Mouse (Mus musculus): Measurements from ENCODE around the gene Tcta. TPM values are rescaled to one million over a fixed set of nuclear protein-coding genes. Genes with fewer than 3 reads are reported as not detected.
"Not testable (repeated sequence)": the region's sequence is repeated elsewhere in the genome, so short reads cannot be mapped to it uniquely, and the experiment has no call there.

The Tcta gene
- polyA plus RNA-seq, 1 experiment from 2014 or later = 11.5 TPM

DNA sequence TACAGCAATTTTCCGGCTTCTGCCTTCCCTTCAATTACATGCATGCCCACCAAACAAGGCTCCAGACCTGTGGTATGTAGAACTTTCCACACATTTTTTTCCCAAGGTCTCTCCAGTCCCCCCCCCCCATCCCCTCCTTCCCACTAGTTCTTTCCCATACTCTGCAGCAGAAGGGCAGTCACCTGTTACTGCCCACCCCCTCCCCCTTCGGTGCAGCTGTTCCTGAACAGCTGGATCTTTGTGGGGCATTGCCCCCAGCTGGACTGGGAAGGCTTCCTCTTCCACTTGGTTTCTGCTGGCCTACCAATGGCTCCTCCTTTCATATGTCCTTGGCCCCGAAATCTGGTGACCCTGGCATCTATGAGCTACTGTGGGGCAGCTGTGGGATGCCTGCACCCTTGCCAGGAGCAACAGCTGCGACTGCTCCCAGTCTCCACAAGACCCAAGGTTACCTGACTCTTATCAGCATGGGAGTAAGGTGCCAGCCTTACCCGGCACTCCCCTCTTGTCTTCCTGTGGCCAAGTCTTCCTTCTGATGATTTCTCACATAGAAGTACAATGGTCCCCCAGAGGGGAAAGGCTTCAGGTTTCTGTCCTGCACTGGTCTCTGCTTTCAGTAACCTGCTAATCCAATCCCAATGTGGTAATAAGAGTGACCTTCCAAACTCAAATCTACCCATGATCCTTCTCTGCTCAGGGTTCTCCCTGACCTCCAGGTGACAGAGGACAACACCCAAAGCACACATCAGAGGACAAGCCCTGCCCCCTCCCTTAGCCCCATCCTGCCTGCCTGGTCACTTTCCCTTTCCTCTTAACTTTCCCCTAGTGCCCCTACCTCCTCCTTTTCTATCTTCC lies 31.3 kb downstream of the Tcta start:
- Histone ChIP-seq H3K36me3 (no peaks in the 10 kb centered on the region), H3K27me3 (ENCODE audit: low read depth, poor library complexity, severe bottlenecking) (no peaks in the 10 kb centered on the region), H3K9me3 (replicated peaks) (no peaks in the 10 kb centered on the region), H3K27ac (no peak overlapping the region), H3K4me1 (peaks cover 18% of the 10 kb centered on the region; the same call in 1 of the 2 replicates), H3K4me3 (no peak overlapping the region)
- WGBS = 78% methylated on average over 5 of the region's 5 CpGs
- no peak for DNase-seq (ENCODE audit: low spot score)

DNA sequence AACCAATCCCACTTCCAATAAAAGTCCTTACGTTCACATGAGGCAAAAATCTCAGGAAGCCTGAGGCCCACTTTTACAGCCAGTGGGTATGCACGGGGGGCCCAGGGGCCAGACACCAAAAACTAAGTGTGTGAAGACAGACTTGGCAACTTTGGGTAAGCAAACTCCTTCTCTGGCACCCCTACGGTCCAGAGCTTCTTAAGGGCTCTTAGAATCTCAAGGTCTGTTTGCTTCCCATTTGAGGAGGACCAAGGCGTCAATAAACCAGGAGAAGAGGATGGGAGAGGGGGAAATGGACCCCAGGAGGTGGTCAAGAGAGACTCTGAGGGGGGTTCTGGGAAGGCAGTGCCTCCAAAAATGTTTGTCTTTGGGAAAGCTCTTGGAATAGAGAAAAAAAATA lies 32.5 kb downstream of the Tcta start:
- H3K9me3 ChIP-seq (replicated peaks) = no peaks in the 10 kb centered on the region
- H3K27me3 ChIP-seq (ENCODE audit: low read depth, poor library complexity, severe bottlenecking) = no peaks in the 10 kb centered on the region
- no peak for DNase-seq (ENCODE audit: low spot score)
- WGBS = 82% methylated on average over 4 of the region's 4 CpGs
- peaks cover 18% of the 10 kb centered on the region; the same call in 1 of the 2 replicates for H3K4me1 ChIP-seq
- H3K27ac ChIP-seq = no peak overlapping the region
- H3K4me3 ChIP-seq = no peak overlapping the region
- no peaks in the 10 kb centered on the region for H3K36me3 ChIP-seq

DNA sequence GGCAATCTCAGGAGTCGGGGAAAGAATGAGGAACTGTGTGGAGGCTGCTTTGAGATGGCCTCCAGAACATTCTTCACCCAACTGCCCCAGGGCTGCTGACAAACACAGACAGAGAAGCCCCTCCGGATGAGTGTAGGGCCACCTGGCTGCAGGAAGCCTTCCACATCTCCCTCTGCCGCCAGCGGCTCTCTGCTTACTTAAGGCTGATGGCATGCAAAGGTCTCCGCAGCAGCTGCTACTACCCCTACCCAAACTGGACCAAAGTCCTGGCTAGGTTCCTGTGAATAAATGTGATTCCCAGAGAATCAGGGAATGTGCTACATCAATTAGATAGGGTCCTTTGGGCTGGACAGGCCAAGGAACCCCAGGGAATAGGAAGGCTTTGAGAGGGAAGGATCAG lies 33.3 kb downstream of the Tcta start:
- H3K36me3 ChIP-seq = no peaks in the 10 kb centered on the region
- peak overlapping the region; percentile 3; the same call in 1 of the 2 replicates for H3K27ac ChIP-seq
- no peaks in the 10 kb centered on the region for H3K9me3 ChIP-seq (replicated peaks)
- H3K27me3 ChIP-seq (ENCODE audit: low read depth, poor library complexity, severe bottlenecking) = no peaks in the 10 kb centered on the region
- H3K4me1 ChIP-seq = peaks cover 18% of the 10 kb centered on the region; the same call in 1 of the 2 replicates
- H3K4me3 ChIP-seq = no peak overlapping the region
- no peak for DNase-seq (ENCODE audit: low spot score)
- WGBS = 64% methylated on average over 5 of the region's 5 CpGs

DNA sequence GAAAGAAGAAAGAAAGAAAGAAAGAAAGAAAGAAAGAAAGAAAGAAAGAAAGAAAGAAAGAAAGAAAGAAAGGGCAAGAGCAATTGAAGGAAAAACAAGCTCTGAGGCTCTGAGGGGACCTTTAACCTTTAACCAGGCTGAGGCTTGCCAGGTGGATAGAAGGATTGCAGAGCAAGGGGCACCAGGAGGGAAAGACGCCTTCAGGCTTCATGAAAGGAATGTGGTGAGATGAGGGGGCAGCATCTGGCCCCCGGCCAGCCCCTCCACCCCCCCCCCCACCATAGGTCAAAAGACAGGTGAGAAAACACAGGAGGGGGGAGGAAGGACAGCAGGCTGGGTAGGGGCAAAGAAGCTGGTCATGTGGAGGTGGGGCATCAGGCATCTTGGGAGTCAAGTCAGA lies 34.0 kb downstream of the Tcta start:
- Histone ChIP-seq H3K4me3 (no peak overlapping the region), H3K27ac (no peak overlapping the region), H3K4me1 (peaks cover 18% of the 10 kb centered on the region; the same call in 1 of the 2 replicates), H3K36me3 (no peaks in the 10 kb centered on the region), H3K27me3 (ENCODE audit: low read depth, poor library complexity, severe bottlenecking) (no peaks in the 10 kb centered on the region), H3K9me3 (replicated peaks) (no peaks in the 10 kb centered on the region)
- WGBS = 30% methylated on average over 2 of the region's 2 CpGs
- peak; percentile 37 for DNase-seq (ENCODE audit: low spot score)

DNA sequence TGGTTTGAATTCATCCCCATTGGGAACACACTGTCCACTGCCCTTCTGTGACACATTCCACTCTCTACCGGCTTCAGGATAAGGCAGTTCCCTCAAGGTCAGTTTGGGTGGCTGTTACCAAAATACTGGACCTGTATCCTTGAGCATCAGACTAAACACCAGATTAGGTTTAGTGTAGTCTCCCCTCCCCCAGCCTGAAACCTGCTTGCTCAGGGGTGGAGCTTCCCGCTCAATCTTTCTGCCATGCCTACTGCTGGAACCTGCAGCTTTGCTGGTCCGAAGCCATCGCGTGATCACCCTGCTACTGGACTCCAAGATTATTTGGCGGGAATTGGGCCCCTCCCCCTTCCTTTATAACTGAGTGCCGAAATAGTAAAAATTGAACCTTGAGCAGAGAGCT lies 37.3 kb downstream of the Tcta start:
- not testable (repeated sequence) for H3K27ac ChIP-seq; DNase-seq (ENCODE audit: low spot score); H3K36me3 ChIP-seq; H3K27me3 ChIP-seq (ENCODE audit: low read depth, poor library complexity, severe bottlenecking); H3K9me3 ChIP-seq (replicated peaks); H3K4me3 ChIP-seq
- H3K4me1 ChIP-seq = peaks cover 32% of the 10 kb centered on the region
- WGBS = 86% methylated on average over 7 of the region's 7 CpGs

DNA sequence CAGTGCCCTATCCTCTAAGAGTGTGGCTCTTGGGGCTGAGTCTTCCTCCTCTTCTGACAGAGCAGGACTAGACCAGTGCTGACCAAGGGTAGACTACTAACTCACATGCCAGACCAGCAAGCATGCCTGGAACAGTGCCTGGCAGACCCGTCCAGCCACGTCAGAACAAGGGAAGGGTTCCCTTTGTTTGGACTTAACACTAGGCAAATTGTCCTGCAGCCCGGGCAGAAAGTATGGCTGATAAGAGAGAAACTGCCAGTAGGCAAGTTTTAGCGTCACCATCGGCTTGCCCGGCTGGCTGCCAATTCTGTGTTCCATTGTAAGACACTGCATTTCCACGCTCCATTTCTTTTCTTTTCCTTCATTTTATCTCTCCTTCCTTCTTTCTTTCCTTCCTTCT lies 38.3 kb downstream of the Tcta start:
- 94% methylated on average over 7 of the region's 7 CpGs for WGBS
- no peak overlapping the region for H3K27ac ChIP-seq
- H3K9me3 ChIP-seq (replicated peaks) = no peaks in the 10 kb centered on the region
- H3K27me3 ChIP-seq (ENCODE audit: low read depth, poor library complexity, severe bottlenecking) = no peaks in the 10 kb centered on the region
- DNase-seq (ENCODE audit: low spot score) = no peak
- H3K4me1 ChIP-seq = peaks cover 36% of the 10 kb centered on the region
- H3K36me3 ChIP-seq = no peaks in the 10 kb centered on the region
- H3K4me3 ChIP-seq = no peak overlapping the region

DNA sequence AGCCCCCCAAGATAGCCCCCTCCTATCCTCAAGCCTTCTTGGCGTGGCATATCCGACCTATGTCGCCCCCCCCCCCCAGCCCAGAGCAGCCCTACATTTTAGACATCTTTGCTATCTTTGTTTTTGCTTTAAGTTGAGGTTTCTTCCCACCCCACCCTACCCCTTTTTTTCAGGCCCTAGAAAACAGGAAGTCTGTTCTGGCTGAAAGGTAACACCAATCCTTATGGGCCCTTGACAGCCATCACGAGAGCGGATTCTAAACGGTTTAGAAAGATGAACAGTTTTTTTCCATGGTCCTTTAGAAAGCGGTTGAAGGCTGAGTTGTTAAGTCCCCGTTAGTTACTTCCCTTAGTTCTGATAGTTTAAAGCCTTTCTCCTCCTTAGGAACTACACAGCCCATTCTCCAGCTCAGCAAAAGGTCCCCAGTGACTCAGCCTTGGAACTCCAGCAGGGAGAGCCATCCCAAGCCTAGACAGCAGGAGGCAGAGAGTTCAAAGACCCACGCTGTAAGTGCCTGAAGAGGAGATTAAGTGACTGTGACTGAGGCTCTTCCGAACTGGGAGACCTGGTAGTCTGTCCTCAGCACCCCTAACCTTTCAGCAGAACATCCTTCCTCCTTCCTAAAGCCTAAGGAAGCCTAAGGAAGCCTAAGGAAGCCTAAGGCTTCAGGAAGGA lies 39.6 kb downstream of the Tcta start:
- 67% methylated on average over 10 of the region's 10 CpGs for WGBS

DNA sequence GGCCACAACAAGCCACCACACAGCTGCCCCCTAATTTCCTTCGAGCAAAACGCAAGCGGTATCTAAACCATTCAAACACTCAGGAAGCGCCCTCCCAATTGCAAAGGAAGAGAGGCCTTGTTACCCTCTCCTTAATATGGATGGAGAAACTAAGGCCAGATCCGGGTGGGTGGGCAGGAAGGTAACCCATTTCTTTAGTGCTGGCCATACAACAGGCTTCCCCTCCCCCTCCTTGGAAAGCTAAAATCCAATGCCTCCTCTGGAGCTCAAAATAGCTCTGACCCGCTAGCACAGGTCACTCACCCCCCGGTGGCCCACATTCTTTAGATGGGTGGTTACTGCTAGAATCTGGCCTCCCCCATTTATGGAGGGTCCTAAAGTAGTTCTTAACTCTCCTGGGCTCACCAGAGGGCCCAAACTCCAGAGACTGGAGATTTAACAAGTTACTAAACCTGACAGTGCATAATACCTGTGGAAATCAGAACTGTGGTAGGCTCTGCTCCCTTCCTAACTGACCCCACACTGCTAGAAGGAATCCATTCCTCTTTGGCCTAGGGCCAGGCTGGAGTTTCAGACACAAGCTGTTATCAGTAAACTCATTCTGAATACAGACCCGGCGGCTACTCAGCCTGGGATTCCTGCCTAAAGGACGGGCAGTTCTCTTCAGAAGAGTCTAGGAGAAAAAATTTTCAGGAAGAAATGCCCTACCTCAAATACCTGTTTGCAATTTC lies 41.6 kb downstream of the Tcta start:
- Histone ChIP-seq H3K27ac (peak overlapping the region; percentile 94), H3K4me1 (peaks cover 42% of the 10 kb centered on the region), H3K4me3 (peak overlapping the region; percentile 97), H3K27me3 (ENCODE audit: low read depth, poor library complexity, severe bottlenecking) (no peaks in the 10 kb centered on the region), H3K9me3 (replicated peaks) (no peaks in the 10 kb centered on the region), H3K36me3 (0 out of 2 replicates have a peak, but pooled peaks cover 4% of the 10 kb centered on the region)
- no peak for DNase-seq (ENCODE audit: low spot score)
- 14% methylated on average over 10 of the region's 10 CpGs for WGBS

More for the DNA sequence above, 39.6 kb downstream of the Tcta start:
- no peak overlapping the region for H3K4me3 ChIP-seq
- peaks cover 40% of the 10 kb centered on the region for H3K4me1 ChIP-seq
- no peaks in the 10 kb centered on the region for H3K9me3 ChIP-seq (replicated peaks)
- H3K36me3 ChIP-seq = no peaks in the 10 kb centered on the region
- H3K27ac ChIP-seq = no peak overlapping the region; the same call in 1 of the 2 replicates
- H3K27me3 ChIP-seq (ENCODE audit: low read depth, poor library complexity, severe bottlenecking) = no peaks in the 10 kb centered on the region
- DNase-seq (ENCODE audit: low spot score) = no peak

DNA sequence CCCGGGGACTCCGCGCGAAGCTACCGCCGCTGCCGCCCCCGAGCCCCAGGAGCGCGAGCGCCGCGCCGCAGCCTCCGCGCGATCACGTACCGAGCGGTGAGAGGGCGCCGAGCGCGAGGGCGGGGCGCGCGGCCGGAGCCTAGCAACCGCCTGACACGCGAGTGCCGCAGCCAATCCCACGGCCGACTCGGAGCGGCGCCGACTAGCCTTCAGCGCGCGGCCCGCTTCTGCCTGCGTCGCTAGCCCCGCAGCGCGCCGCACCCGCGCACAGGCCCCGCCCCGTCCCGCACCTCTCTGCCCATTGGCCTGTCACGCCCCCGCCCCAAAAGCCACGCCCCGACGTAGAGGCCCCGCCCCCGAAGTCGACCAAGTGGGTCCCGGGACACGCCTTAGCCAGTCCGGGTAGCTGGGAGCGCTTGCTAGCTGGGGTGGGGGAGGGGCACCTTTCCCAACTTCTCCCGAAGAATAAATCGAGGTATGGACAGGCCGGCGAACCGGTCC lies 42.2 kb downstream of the Tcta start, which contains the start of gene Dag1:
TSS of gene Dag1 (minus strand) at position 269 of the 501 bp plus-strand sequence.
- Histone ChIP-seq H3K27me3 (ENCODE audit: low read depth, poor library complexity, severe bottlenecking) (no peaks in the 10 kb centered on the region), H3K27ac (peak within 1 kb of the TSS; percentile 94), H3K4me1 (peaks cover 42% of the 10 kb centered on the region), H3K9me3 (replicated peaks) (no peaks in the 10 kb centered on the region), H3K36me3 (0 out of 2 replicates have a peak, but pooled peaks cover 4% of the 10 kb centered on the region), H3K4me3 (peak within 1 kb of the TSS; percentile 97)
- DNase-seq (ENCODE audit: low spot score) = peak; percentile 99
- WGBS = under 1% methylated on average over 61 of the region's 71 CpGs

DNA sequence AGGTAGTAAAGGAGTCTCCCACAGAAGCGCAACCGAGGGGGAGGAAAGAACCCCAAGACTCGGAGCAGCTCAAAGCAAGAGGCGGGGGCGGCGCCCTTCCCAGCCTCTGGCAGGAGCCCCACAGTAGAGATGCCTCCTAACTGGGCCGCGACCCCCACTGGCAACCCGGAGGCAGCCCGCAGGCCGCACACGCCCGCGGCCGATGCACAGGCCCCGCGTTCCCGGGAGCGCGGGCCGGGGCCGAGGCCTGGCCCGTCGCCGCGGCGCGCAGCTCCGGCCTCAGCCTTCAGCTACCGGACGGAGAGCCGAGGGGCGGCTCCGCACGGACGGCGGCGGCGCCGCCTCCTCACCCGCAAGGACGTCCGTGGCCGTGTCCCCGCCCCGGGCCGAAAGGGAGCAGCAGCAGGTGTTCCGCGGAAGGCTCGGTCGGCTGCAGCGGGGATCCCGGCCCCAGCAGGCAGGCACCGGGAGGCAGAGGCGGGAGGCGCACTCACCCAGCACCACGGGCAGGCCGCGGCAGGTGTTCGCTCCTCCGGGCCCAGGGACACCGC lies 42.8 kb downstream of the Tcta start:
- Histone ChIP-seq H3K4me3 (peak overlapping the region; percentile 97), H3K4me1 (peaks cover 42% of the 10 kb centered on the region), H3K27me3 (ENCODE audit: low read depth, poor library complexity, severe bottlenecking) (no peaks in the 10 kb centered on the region), H3K36me3 (0 out of 2 replicates have a peak, but pooled peaks cover 4% of the 10 kb centered on the region), H3K9me3 (replicated peaks) (no peaks in the 10 kb centered on the region), H3K27ac (peak overlapping the region; percentile 94)
- WGBS = under 1% methylated on average over 61 of the region's 62 CpGs
- DNase-seq (ENCODE audit: low spot score) = no peak

DNA sequence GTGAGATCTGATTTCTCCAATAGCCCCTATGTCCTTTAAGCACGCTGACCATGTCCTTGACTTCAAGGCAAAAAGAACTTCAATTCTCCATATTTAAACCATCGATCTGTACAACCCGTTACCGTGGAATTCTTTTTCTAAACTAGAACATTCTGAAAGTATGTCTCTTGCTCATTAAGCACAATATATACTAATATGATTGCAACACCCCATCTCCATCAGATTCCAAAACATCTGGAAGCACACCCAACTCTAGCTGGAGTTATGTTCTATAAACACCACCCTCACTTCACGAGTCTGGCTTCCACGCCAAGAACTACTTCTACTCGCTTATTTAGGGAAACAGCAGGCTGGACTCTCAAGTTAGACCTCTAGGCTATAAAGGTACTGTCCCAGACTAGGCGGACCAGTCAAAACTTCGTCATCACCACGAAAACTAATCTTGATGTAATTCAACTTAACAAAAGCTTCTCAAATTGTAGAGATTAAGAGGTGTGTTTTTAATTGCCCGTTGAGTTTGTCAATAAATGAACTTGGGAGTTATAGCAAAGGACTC lies 43.4 kb downstream of the Tcta start:
- 55% methylated on average over 11 of the region's 11 CpGs for WGBS
- Histone ChIP-seq H3K4me1 (peaks cover 42% of the 10 kb centered on the region), H3K27ac (0 out of 2 replicates have a peak overlapping the region, but pooled peaks have one; percentile 94), H3K27me3 (ENCODE audit: low read depth, poor library complexity, severe bottlenecking) (no peaks in the 10 kb centered on the region), H3K4me3 (peak overlapping the region; percentile 97), H3K36me3 (0 out of 2 replicates have a peak, but pooled peaks cover 4% of the 10 kb centered on the region), H3K9me3 (replicated peaks) (no peaks in the 10 kb centered on the region)
- no peak for DNase-seq (ENCODE audit: low spot score)

DNA sequence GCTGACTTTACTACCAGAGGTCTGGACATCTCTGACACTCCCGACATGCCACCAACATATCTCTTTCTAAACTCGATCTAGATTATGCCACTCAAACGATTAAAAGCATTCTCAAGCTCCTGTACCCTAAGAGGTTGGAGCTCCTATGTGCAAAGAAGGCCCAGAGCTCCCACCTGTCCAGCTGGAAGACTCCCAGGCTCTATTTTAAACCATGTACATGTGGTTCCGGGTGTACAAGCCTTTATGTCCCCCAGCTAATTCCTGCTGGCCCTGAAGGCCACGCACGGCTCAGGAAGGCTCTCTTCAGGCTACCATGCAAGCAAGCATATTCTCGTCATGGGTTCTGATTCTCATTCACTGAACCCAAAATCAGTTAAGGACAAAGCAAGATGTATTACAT lies 44.1 kb downstream of the Tcta start:
- peaks cover 42% of the 10 kb centered on the region for H3K4me1 ChIP-seq
- H3K27me3 ChIP-seq (ENCODE audit: low read depth, poor library complexity, severe bottlenecking) = no peaks in the 10 kb centered on the region
- no peak overlapping the region for H3K27ac ChIP-seq
- H3K4me3 ChIP-seq = peak overlapping the region; percentile 97
- H3K36me3 ChIP-seq = 0 out of 2 replicates have a peak, but pooled peaks cover 4% of the 10 kb centered on the region
- no peaks in the 10 kb centered on the region for H3K9me3 ChIP-seq (replicated peaks)
- 82% methylated on average over 7 of the region's 7 CpGs for WGBS
- no peak for DNase-seq (ENCODE audit: low spot score)
